Mouse (Mus musculus) cortical plate, adult 2 months (tissue): ENCODE results near the gene Lpcat1.

Experiments used
- CTCF ChIP-seq: fragments of 200-500 bp; IDR thresholded peaks from 2 replicates; pipeline ENCODE4 v1.5.1; 2011; ENCODE audit warnings: mild to moderate bottlenecking, control low read depth, low read length; ENCODE audit not compliant: insufficient read depth; ENCODE audit errors: extremely low read depth
- POLR2A ChIP-seq: fragments of 200-500 bp; IDR thresholded peaks from 2 replicates; pipeline ENCODE4 v1.6.1; 2011; ENCODE audit warnings: mild to moderate bottlenecking, low read length, control low read depth; ENCODE audit not compliant: insufficient read depth; ENCODE audit errors: extremely low read depth

GRCm38 (mm10) chr13:73448201-73448600 is 18.8 kb upstream of the Lpcat1 start:
- TF ChIP-seq CTCF = no peak
- no peak for TF ChIP-seq POLR2A
